Mouse (Mus musculus) kidney, adult 8-10 months (tissue): Measurements from ENCODE around the gene Zbtb48.
"Not testable (repeated sequence)": the region's sequence is repeated elsewhere in the genome, so short reads cannot be mapped to it uniquely, and the experiment has no call there.

Experiments
- DNase-seq, 2 experiments: peaks; one replicate each; pipeline ENCODE4 v3.0.0; 2022

Gene Zbtb48

GRCm38 (mm10) chr4:152027524-152027923, at the start of gene Zbtb48:
Gene Zbtb48 (minus strand): TSS chr4:152027671.
- peak; percentile 98 for DNase-seq

GRCm38 (mm10) chr4:152077191-152077590, 49.7 kb upstream of the Zbtb48 start:
- DNase-seq = no peak

- no peak for DNase-seq
These were observed 47.1 kb upstream of the Zbtb48 start for GRCm38 (mm10) chr4:152074548-152074947.

GRCm38 (mm10) chr4:152073715-152074114, 46.2 kb upstream of the Zbtb48 start:
- no peak for DNase-seq

- DNase-seq = no peak
These were observed 45.2 kb upstream of the Zbtb48 start for GRCm38 (mm10) chr4:152072655-152073054.

- DNase-seq = no peak
These were observed 44.7 kb upstream of the Zbtb48 start, which contains the start of gene Plekhg5 for GRCm38 (mm10) chr4:152072121-152072601. Gene Plekhg5 (plus strand): TSS chr4:152072498.

- DNase-seq = no peak
These were observed 43.3 kb upstream of the Zbtb48 start for GRCm38 (mm10) chr4:152070494-152071396.

- DNase-seq = no peak
These were observed 41.8 kb upstream of the Zbtb48 start for GRCm38 (mm10) chr4:152069245-152069644.

GRCm38 (mm10) chr4:152068166-152068724, 40.8 kb upstream of the Zbtb48 start:
- DNase-seq = no peak

- no peak for DNase-seq
These were observed 39.8 kb upstream of the Zbtb48 start for GRCm38 (mm10) chr4:152067280-152067679.

- DNase-seq = peak; percentile 75 to 85
These were observed 35.1 kb upstream of the Zbtb48 start for GRCm38 (mm10) chr4:152062390-152063110.

- peak; percentile 51 to 55 for DNase-seq
These were observed 17.1 kb upstream of the Zbtb48 start for GRCm38 (mm10) chr4:152044609-152045008.

- no peak for DNase-seq
These were observed 15.7 kb upstream of the Zbtb48 start for GRCm38 (mm10) chr4:152043171-152043570.

GRCm38 (mm10) chr4:152041924-152042641, 14.6 kb upstream of the Zbtb48 start:
- no peak for DNase-seq

- no peak for DNase-seq
These were observed 12.4 kb upstream of the Zbtb48 start for GRCm38 (mm10) chr4:152039831-152040310.

GRCm38 (mm10) chr4:152038985-152039830, 11.7 kb upstream of the Zbtb48 start, which contains the start of gene Nol9:
Gene Nol9 (plus strand): TSS chr4:152039321.
- peak; percentile 88 to 92 for DNase-seq

- no peak for DNase-seq
These were observed 10.9 kb upstream of the Zbtb48 start, which contains the start of gene Tas1r1 for GRCm38 (mm10) chr4:152038225-152038984. Gene Tas1r1 (minus strand): TSS chr4:152038568.

- DNase-seq = not testable (repeated sequence)
These were observed 9.0 kb upstream of the Zbtb48 start for GRCm38 (mm10) chr4:152036464-152036863.

- DNase-seq = no peak
These were observed 5.5 kb upstream of the Zbtb48 start for GRCm38 (mm10) chr4:152032922-152033321.

- DNase-seq = no peak
These were observed 2.5 kb upstream of the Zbtb48 start for GRCm38 (mm10) chr4:152029997-152030396.
